Mouse (Mus musculus) C2C12 (cell line): ENCODE results near the gene Pafah1b3.

Experiments used
- CTCF ChIP-seq: IDR thresholded peaks from one replicate; pipeline ENCODE4 v1.5.1; 2011; ENCODE audit not compliant: control insufficient read depth, insufficient read depth, insufficient read length
- FOSL1 ChIP-seq: IDR thresholded peaks from one replicate; pipeline ENCODE4 v1.8.0; 2011; ENCODE audit warnings: mild to moderate bottlenecking, low read length; ENCODE audit not compliant: poor library complexity, insufficient read depth, severe bottlenecking
- MAX ChIP-seq: IDR thresholded peaks from one replicate; pipeline ENCODE4 v1.6.1; 2011; ENCODE audit warnings: mild to moderate bottlenecking, control low read depth

GRCm38 (mm10) chr7:25251071-25251791, 46.6 kb downstream of the Pafah1b3 start:
- no peak for TF ChIP-seq MAX
- TF ChIP-seq CTCF: no peak
- TF ChIP-seq FOSL1: no peak
